Mouse (Mus musculus) gastrocnemius, postnatal 25 days (tissue): Measurements from ENCODE around the gene Vrk3. TPM values are rescaled to one million over a fixed set of nuclear protein-coding genes. Genes with fewer than 3 reads are reported as not detected.

ENCODE experiments used
- DNase-seq: peaks from one replicate; pipeline ENCODE4 v3.0.0; 2022
- total RNA-seq, 2 experiments: library from RNA; stranded (reverse); gene quantifications; 1 replicate in 1 of 2; 2 replicates in 1 of 2; pipeline ENCODE4 v1.2.3; 2021

The Vrk3 gene
- total RNA-seq, 2 experiments from 2014 or later, result 16.7 to 21.1 TPM

DNA sequence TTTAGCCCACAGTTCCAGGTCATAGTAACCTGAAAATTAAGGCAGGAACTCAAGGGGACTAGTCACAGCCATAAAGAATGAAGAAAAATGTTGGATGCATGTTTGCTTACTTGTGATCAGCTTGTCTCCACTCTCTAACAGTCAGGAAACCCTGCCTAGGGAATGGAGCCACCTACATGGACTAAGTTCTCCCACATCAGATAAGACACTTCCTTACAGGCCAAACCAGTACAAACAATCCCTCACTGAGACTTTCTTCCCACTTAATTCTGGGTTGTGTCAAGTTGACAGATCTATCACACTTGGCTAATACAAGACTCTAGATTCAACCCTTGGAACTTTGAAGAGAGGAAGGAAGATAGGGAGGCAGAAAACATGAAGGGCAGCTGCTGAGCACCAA lies 12.2 kb downstream of the Vrk3 start:
- no peak for DNase-seq

DNA sequence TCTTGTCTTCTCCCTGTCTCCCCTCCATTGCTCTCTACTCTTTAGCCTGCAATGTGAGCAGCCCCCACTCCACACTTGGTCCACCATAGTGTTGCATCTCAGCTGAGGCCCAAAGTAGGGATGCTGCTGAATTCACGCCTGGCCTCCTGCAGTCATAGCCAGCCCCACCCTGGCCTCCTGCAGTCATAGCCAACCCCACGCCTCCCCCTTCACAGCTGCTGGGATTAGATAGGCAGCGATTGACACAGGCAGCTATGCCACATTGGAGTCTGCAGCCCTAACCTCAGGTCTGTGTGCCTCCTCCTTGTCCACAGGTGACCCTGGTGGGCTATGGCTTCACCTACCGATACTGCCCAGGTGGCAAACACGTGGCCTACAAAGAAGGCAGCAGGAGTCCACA lies 19.9 kb downstream of the Vrk3 start:
- DNase-seq, result no peak

DNA sequence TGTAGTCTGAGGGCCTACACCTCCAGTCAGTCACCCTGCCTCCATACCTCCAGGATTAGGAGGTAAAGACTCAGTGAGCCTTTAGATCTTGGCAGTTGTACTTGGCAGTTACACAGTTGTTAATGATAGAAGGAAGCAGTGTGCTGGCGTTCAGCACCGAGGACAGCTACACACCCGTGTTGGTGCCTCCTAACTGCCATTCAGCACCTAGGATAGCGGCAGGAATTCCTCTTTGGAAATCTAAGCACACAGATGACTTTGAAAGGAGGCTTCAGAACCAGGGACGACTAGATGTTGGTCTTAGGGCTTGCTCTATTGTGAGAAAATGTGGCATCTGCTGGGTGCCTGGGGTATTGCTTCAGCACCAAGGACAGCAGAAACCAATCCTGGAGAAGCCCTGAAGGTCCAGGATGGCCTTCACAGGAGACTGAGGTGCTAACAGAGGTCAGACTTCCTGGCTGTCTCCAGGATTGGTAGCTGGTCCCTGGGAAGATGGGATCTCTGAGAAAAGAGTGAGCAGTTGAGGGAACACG lies 21.9 kb downstream of the Vrk3 start:
- DNase-seq, result peak; percentile 24

DNA sequence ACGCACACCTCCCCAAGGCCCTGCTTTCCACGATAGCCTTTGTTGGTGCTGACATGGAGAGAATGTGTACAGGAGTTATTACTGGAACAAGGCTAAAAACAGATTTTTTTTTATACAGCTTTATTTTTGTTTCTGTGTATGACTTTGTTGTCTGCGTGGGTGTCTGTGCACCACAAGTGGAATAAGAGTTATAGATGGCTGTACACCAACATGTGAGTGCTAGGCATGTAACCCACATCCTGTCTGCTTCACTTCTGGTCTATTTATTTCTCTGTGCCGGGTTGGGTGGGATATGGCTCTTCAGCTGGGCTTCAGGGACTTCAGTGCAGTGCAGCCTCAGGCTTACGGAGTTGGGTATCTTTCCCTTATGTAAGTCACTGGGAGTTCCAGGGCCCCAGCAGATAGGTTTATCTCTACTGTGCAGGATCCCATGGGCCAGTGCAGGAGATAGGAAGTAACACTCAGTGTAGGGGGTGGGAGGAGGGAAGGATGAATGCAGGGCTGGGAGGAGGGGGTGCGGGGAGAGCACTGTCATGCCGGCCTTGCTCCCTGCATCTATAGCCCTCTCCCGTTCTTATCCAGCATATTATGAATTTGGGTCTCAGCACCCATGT lies 24.5 kb downstream of the Vrk3 start:
- no peak for DNase-seq

DNA sequence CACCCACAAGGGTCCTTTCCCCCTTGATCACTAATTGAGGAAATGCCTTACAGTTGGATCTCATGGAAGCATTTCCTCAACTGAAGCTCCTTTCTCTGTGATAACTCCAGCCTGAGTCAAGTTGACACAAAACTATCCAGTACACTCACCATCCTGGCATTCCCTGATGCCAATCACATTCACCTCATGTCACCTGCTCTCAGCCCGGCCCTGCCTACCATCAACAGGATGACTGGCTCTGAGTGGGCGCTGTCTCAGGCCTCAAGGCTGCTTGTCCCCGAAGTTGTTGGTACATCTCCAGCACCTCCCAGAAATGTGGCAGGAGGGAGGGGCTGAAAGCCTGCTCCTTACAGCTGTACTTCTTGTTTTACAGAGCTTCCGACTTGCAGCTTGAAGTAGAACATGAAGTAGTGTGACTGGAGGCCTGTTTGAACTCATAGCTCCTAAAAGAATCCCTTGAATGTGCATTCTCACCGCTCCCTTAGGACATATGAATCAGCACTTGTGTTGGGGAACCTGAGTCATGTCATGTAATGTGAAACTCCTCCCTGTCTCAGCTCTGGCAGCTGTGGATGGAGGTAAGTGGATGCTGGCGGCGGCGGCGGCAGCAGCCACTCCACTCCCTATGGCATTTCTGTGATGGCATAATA lies 28.8 kb downstream of the Vrk3 start:
- no peak for DNase-seq

GRCm38 (mm10) chr7:44780101-44780500 lies 31.9 kb downstream of the Vrk3 start:
- no peak for DNase-seq

- DNase-seq, result no peak
Measured at GRCm38 (mm10) chr7:44789531-44789930, 41.3 kb downstream of the Vrk3 start.

- no peak for DNase-seq
Measured at GRCm38 (mm10) chr7:44790066-44790465, 41.9 kb downstream of the Vrk3 start.

DNA sequence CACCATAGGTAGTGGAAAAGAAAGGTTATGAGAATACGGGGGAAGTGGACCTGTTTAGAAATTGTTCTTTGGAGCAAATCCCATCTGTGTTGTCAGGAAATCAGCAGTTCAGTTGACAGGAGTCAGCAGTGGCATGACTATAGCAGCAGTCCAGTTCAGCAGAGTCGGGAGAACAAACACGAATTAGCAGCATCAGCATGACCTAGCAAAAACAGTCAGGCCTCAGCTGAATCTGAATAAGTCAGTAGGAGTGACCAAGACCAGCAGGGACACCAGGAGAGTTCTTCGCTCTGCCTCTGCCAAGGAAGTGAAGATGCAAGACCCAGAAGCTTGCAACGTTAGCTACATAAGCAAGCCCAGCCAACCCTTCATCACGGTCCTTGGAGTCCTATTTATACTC lies 44.6 kb downstream of the Vrk3 start:
- no peak for DNase-seq

DNA sequence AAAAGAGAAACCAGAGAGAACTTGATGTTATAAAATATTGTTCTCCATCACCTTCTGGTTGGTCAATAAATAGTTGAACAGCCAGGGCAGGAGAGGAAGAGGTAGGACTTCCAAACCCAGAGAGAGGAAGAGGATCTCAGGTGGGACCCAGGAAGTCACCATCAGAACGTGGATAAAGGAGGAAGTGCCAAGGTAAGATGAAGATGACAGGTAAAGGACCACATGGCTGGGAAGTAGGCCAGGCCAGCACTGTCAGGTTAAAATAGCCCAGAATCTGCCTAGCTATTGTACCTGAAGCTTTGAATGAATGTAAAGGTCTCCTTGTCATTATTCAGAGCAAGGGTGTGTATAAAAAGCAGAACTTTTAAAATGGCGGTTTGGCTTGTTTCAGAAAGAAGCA lies 60.7 kb downstream of the Vrk3 start:
- no peak for DNase-seq

GRCm38 (mm10) chr7:44809466-44809865 lies 61.3 kb downstream of the Vrk3 start:
- no peak for DNase-seq

DNA sequence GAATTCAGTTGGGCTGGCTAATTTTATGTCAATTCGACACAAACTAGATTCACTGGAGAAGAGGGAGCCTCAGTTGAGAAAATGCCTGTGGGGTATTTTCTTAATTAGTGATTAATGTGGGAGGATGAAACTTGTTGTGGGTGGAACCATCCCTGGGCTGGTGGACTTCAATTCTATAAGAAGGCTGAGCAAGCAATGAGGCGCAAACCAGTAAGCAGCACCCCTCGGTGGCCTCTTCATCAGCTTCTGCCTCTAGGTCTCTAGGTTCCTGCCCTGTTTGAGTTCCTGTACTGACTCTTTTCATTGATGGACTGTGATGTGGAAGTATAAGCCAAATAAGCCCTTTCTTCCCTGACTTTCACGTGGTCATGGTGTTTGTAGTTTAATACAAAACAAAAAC lies 62.2 kb downstream of the Vrk3 start:
- no peak for DNase-seq

- DNase-seq, result no peak
Measured at GRCm38 (mm10) chr7:44810819-44811557, 62.8 kb downstream of the Vrk3 start.

- DNase-seq, result no peak
Measured at GRCm38 (mm10) chr7:44812651-44813325, 64.6 kb downstream of the Vrk3 start.

DNA sequence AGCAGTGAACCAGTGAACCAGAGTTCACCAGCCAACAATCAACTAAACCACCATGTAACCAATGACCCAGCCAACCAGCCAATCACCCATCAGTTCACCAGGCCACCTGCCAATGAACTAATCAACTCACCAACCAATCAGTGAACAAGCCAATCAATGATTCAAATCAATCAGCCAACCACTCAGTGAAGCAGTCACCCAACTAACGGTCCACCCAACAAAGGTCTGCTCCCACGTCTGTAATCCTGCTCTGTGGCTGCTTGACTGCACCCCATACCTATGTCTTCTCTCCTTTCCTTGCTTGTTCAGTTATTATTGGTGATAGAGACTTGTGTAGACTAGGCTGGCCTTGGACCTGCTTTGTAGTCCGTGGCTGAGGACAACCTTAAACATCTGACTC lies 65.8 kb downstream of the Vrk3 start:
- DNase-seq, result no peak

- DNase-seq, result no peak
Measured at GRCm38 (mm10) chr7:44814423-44814822, 66.2 kb downstream of the Vrk3 start.

DNA sequence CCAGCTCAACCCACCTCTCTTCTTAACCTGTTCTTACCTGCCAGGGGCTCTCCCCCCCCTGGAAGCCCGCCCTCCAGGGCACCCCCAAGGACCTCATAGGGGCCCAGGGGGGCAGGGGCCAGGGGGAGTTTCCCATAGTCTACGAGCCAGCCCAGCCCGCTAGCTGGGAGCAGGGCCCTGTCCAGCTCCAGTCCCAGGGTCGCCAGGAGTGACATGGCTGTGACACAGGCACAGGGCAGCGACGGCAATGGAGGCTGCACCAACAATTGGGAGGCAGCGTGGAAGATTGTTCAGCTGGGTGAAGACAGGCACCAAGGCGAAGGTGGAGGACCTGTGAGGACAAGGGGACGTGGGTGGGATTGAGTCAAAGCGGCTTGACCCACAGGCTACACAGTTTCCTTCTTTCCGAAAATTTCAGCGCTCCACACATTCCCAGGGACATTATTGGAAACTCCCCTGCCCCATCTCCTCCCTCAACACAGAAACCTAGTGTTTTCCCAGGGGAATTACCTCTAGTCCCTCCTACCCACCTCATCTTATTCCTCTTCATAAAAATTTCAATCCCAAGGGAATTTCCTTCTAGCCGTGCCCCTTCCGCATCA lies 66.8 kb downstream of the Vrk3 start:
- DNase-seq, result no peak

DNA sequence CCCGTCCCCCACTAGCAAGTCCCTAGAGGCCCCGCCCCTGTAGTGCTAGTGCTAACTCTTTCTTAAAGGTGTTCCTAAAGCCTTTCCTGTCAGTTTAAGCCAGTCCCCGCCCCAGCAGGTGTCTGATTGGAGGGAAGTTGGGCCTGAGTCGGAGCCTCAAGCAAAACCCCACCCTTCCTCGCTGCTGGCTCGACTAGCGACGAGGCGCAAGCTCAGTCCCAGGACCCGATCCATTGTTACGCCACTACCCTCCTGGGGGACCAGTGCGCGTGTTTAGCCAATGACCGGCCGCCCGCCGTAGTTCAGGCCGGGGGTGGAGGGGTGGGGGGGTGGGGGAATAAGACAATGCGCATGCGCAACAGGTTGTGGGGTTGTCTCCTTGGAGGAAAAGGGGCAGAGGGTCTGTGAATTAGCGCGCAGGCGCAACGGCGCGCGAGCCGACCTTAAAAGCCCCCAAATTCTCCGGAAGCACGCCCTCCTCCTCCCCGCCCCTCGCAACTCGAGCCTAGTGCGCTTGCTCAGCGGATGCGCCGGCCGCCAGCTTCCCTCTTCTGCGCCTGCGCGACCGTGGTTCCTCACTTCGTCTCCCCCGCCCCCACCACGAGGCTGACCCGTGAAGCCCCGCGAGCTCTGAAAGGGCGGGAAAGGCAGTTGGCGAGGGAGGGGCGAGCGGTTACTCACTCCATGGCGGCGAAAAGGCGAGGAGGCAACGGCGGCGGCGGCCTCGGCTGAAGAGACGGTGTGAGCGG lies 67.7 kb downstream of the Vrk3 start, which contains the start of the genes Nup62 and Il4i1:
Gene Nup62 (plus strand): TSS at position 368 of the 749 bp plus-strand sequence.
Gene Il4i1 (plus strand): TSS at position 667 of the 749 bp plus-strand sequence.
- DNase-seq, result peak; percentile 98

DNA sequence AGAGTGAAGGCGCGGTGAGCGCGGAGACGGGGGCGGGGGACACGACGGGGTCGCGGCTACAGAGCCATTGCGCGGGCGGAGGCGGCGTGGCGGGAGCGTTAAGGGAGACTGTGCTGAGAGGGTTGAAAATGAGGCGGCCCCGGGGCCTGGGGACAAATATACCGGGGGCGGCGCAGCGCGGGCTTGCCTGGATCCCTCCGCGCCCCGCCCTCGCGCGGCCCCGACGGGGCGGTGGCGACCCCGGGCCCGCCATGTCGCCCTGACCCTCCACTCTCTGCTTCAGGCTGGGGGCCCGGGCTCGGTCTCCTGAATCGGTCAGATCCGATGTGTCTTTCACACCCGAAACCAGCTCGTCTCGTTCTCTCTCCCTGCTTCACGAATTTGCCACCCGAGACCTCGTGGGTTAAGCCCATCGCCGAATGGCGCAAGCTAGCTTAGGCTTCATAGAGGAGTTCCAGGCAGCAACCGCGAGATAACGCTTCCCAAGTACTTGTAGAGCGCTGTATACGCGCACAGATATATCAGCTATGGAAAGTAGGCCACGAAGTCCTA lies 68.3 kb downstream of the Vrk3 start, which contains the start of gene Atf5:
Gene Atf5 (minus strand): TSS at position 189 of the 552 bp plus-strand sequence.
- DNase-seq, result no peak

- DNase-seq, result no peak
Measured at GRCm38 (mm10) chr7:44817441-44817840, 69.2 kb downstream of the Vrk3 start.

DNA sequence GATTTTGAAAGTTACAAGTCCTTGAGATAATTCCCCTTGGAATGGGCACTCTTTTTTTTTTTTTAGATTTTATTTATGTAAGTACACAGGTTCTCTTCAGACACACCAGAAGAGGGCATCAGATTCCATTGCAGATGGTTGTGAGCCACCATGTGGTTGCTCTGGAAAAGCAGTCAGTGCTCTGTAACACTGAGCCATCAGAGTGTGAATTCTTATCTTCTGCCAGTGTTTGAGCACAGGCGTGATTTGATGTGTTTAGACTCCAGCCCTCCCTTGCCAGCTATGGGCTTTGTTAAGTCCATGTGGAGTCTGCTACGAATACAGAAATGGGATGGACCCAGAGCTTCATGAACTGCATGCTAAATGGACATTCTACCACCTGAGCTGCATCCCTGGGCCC lies 70.0 kb downstream of the Vrk3 start:
- DNase-seq, result no peak
